Mouse (Mus musculus) left cerebral cortex, adult 2 months (tissue): ENCODE data around the gene Flvcr2. TPM values are rescaled to one million over a fixed set of nuclear protein-coding genes. Genes with fewer than 3 reads are reported as not detected.

ENCODE experiments used
- DNase-seq, 2 experiments: peaks; one replicate each; pipeline ENCODE4 v3.0.0; 2021 to 2022; ENCODE audit warnings: low spot score in 2 of 2, mixed read lengths in 1 of 2; ENCODE audit errors: extremely low spot score in 1 of 2
- H3K27ac ChIP-seq: fragments of 200-600 bp; 2 replicates; pipeline ENCODE4 v1.8.1; 2022
- H3K4me3 ChIP-seq: fragments of 200-600 bp; 2 replicates; pipeline ENCODE4 v1.8.1; 2022
- CTCF ChIP-seq: fragments of 200-600 bp; IDR thresholded peaks from 2 replicates; pipeline ENCODE4 v1.8.1; 2022; ENCODE audit warnings: antibody characterized with exemption, mild to moderate bottlenecking, moderate library complexity
- intact Hi-C: fragments of 180-260 bp; cut with DNase I; formaldehyde crosslinking; loops from one replicate; pipeline ENCODE4 v1.15.1; 2025
- total RNA-seq, 2 experiments: library from RNA; stranded (reverse); gene quantifications; 2 replicates each; pipeline ENCODE4 v1.2.3; 2021

The Flvcr2 gene
- total RNA-seq, 2 experiments from 2014 or later, result 2.2 to 2.7 TPM

DNA sequence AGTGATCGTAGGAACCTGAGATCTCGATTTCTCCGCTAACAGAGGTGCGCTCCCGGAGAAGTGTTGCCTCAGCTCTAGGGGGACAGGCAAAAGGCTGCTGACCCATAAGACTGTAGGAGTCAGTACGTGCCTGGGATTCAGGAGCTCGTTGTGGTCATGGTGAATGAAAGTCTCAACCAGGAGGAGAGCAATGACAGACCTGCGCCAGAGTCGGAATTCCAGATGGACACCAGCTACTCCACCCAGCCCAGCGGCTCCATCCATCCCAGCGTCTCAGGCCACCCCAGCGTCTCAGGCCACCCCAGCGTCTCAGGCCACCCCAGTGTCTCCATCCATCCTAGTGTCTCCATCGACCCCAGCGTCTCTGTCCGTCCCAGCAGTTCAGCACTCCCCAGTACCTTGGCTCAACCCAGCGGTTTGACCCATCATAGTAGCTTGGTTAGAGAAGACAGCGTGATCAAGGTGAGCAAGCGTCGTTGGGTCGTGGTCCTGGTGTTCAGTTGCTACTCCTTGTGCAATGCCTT, 419 bp downstream of the Flvcr2 start:
- intact Hi-C loops, result loop anchor here (2.0 kb wide), 1 partner anchor 332 kb away; the partner anchor contains the start of gene Tgfb3
- 0 out of 2 replicates have a peak overlapping the region, but pooled peaks have one; percentile 38 for H3K27ac ChIP-seq
- H3K4me3 ChIP-seq, result peak overlapping the region; percentile 45
- DNase-seq, result no peak
- no peak; the same call in 1 of the 2 replicates for TF ChIP-seq CTCF

GRCm38 (mm10) chr12:85747343-85747742, 1.0 kb downstream of the Flvcr2 start:
- intact Hi-C loops, result loop anchor here (2.0 kb wide), 1 partner anchor 331 kb away; the partner anchor contains the start of gene Tgfb3
- no peak for TF ChIP-seq CTCF

DNA sequence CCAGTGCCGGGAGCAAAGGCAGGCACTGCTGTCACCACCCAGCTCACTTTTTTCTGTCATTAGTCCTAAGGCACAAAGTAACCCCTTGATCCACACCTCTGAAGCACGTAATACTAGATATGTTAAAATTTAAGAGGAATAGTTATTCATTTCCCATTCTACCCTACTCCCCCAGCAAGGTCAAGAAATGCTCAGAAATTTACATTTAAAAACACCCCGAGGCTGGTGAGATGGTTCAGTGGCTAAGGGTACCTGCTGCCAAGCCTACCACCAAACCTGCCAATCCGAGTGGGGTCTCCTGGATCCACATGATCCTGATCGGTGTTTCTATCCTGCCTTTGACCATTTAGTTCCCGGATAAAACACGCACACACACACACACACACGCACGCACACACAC, 3.5 kb downstream of the Flvcr2 start:
- no peak overlapping the region for H3K4me3 ChIP-seq
- H3K27ac ChIP-seq, result no peak overlapping the region
- no peak for DNase-seq
- intact Hi-C loops, result no loop called here
- TF ChIP-seq CTCF, result no peak

More at GRCm38 (mm10) chr12:85747343-85747742, 1.0 kb downstream of the Flvcr2 start:
- H3K4me3 ChIP-seq, result peak overlapping the region; percentile 45
- H3K27ac ChIP-seq, result no peak overlapping the region
- no peak for DNase-seq

GRCm38 (mm10) chr12:85752116-85752515, 5.8 kb downstream of the Flvcr2 start:
- no peak for TF ChIP-seq CTCF
- no peak overlapping the region for H3K27ac ChIP-seq
- H3K4me3 ChIP-seq, result no peak overlapping the region
- no peak for DNase-seq
- intact Hi-C loops, result no loop called here

- intact Hi-C loops, result no loop called here
- no peak for TF ChIP-seq CTCF
- Histone ChIP-seq H3K4me3 (no peak overlapping the region), H3K27ac (no peak overlapping the region)
- no peak for DNase-seq
Measured at GRCm38 (mm10) chr12:85753223-85753622, 6.9 kb downstream of the Flvcr2 start.

GRCm38 (mm10) chr12:85754611-85755265, 8.4 kb downstream of the Flvcr2 start:
- intact Hi-C loops, result loop anchor here (5.0 kb wide), 1 partner anchor 48 kb away; no protein-coding TSS in a partner anchor
- DNase-seq, result no peak
- Histone ChIP-seq H3K4me3 (no peak overlapping the region), H3K27ac (no peak overlapping the region)
- no peak for TF ChIP-seq CTCF

DNA sequence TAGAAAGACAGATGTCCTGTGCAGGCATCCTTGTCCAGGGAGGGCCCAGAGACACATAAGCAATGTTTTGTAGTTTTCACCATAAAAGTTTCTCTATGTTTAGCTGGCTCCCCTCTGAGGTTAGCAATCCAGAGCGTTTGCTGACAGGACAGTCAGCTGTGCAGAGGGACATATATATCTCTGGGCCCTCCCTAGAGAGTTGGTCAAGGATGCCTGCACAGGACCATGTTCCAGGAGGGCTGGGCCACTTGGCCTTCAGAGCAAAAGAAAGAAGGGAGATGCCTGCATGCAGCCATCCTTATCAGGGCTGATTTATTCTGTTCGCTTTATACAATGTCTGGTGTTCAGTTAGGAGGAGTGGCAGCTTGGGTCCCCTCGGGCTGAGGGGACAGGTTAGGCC, 10.1 kb downstream of the Flvcr2 start:
- TF ChIP-seq CTCF, result no peak
- intact Hi-C loops, result loop anchor here (5.0 kb wide), 1 partner anchor 46 kb away; no protein-coding TSS in a partner anchor
- Histone ChIP-seq H3K27ac (no peak overlapping the region), H3K4me3 (no peak overlapping the region)
- DNase-seq, result no peak

DNA sequence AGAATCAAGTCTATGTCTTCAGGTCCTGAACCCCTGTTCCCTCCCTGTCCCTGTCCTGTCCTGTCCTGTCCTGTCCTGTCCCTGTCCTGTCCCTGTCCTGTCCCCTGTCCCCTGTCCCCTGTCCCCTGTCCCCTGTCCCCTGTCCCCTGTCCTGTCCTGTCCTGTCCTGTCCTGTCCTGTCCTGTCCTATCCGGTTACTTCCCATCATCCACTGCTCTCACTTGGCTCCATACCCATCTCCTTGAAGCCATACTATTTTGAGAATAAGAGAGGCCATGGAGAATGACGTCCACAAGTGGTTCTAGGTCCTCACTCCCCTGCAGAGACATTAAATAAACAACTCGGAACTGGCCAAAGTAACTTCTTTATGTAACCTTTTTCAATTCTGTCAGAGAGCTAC, 10.7 kb downstream of the Flvcr2 start:
- H3K27ac ChIP-seq, result no peak overlapping the region
- no peak for TF ChIP-seq CTCF

DNA sequence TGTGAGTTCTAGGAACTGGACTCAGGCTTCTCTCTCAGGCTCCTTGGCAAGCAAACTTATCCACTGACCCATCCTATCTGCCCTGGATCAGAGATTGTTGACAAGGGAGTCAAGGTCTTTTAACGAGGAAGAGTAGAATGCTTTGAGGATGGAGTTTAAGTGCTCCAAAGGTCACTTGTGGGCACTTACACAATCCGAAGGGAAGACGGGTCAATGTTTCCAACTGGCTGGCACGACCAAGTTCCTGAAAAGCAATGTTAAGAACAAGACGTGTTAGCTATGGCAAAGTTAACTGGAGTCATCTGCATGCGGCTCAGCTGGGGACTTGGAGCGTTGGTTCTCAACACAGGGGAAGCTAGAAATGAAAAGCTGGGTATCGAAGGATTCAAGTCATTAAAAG, 12.4 kb downstream of the Flvcr2 start:
- DNase-seq, result no peak
- Histone ChIP-seq H3K27ac (no peak overlapping the region), H3K4me3 (no peak overlapping the region)
- intact Hi-C loops, result loop anchor here (5.0 kb wide), 1 partner anchor 44 kb away; no protein-coding TSS in a partner anchor
- no peak for TF ChIP-seq CTCF

More for the DNA sequence above, 10.7 kb downstream of the Flvcr2 start:
- intact Hi-C loops, result loop anchor here (5.0 kb wide), 1 partner anchor 45 kb away; no protein-coding TSS in a partner anchor
- no peak for DNase-seq
- no peak overlapping the region for H3K4me3 ChIP-seq

GRCm38 (mm10) chr12:85761471-85761870, 15.1 kb downstream of the Flvcr2 start:
- Histone ChIP-seq H3K4me3 (no peak overlapping the region), H3K27ac (no peak overlapping the region)
- no peak for TF ChIP-seq CTCF
- no peak for DNase-seq
- intact Hi-C loops, result no loop called here

DNA sequence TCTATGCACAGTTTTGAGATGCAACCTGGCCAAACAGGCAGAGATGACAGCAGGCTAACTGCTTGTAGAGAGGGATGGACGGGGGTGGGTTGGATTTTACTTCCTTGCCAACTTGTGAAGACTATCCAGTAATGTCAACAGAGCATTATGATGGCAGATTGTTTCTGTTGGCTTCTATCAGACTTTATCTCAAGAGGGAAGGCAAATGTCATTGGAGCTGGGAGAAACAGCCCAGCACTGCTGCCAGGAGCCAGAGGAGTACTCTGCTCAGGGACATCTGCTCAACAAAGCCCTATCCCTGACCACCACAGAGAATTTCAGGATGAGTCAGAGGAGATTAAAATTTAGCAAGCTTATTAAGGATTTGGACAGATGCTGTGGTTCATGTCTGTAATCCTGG, 18.3 kb downstream of the Flvcr2 start:
- intact Hi-C loops, result no loop called here
- no peak for DNase-seq
- Histone ChIP-seq H3K27ac (no peak overlapping the region), H3K4me3 (no peak overlapping the region)
- TF ChIP-seq CTCF, result no peak

GRCm38 (mm10) chr12:85766287-85766686, 19.9 kb downstream of the Flvcr2 start:
- H3K4me3 ChIP-seq, result no peak overlapping the region
- DNase-seq, result no peak
- intact Hi-C loops, result no loop called here
- H3K27ac ChIP-seq, result no peak overlapping the region
- TF ChIP-seq CTCF, result no peak
